Mouse (Mus musculus): ENCODE measurements around the gene Rep15. TPM values are rescaled to one million over a fixed set of nuclear protein-coding genes. Genes with fewer than 3 reads are reported as not detected.

Rep15 gene
- not detected in 2 replicates for total RNA-seq (2023)

DNA sequence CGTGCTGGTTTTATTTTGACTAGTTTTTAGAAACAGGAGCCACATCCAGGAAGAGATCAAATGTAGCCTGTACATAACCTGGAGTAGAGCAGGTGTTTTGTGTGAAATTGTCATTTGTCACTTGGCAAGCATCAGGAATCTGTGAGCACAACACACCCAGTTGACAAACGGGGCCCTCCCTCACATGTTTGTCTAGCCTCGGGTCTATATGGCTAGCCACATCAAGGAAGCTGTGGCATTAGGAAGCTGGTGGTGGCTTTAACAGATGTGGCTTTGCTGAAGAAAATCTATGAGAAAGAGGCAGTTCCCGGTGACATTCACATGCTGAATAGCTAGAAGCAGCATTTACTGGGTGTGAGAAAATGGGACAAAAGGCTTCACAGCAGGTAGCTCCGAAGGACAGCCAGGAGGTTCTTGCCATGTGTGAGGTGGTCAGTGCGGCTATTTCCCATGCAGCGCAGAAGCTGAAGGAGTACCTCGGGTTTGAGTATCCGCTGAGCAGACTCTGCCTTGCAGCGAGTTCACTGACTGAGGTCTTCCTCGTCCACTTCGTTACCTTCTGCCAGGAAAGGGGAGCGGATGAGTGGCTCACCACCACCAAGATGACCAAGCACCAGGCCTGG, at the start of gene Rep15:
Gene Rep15 (plus strand): TSS at position 282 of the 623 bp plus-strand sequence.

DNA sequence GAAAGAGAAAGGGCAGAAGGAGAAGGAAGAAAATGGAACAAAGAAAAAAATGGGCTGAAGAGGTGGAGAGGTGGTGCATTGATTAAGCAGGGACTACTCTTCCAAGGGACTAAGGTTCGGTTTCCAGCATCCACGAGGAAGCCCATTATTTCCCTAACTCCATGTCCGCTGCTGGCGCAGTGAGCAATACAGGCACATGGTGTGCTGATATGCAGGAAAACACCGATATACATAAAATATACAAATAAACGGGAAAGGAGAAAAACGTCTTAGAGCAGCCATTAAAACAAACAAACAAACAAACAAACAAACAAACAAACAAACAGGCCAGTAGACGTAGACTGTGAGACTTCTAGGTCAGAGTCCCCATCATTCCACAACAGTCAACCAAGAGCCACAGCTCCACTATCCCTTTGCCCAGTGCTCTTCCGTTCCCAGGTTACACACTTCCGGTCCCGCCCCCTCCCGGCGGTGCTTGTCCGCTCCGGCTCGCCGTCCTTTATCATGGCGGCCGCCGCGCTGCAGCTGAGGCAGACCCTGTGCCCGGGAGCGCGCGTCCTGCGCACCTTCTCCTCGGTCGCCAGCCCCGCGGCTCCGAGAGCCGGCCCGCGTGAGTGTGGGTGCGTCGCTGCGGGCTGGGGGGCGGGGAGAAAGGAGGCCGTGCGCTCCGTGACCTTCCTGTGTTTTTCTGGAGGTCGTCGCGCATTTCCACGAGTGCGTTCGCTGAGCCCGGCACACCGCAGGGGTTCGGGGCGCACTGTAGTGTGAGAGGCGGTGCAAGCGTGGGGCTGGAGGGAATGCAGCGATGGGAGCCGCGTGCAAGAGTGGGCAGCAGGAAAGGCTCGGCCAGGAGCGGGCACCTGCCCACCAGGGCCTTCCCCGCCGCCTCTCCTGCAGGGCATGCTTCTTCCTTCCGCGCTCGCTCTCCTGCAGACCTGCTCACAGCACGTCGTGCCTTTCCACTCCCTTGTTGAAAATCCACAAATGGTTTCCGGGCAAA, 10.2 kb downstream of the Rep15 start, which contains the start of gene Mrps35:
Gene Mrps35 (plus strand): TSS at position 474 of the 1,000 bp plus-strand sequence.

Other genes starting within 250 kb of the Rep15 start
- not detected in 2 replicates for gene Arntl2, start 236.5 kb upstream of the Rep15 start, total RNA-seq (2023)
- gene Smco2, start 182.5 kb upstream of the Rep15 start, total RNA-seq (2023) = not detected in 2 replicates
- 2.2 and 6.7 TPM in 2 replicates for gene Ppfibp1, start 144.1 kb upstream of the Rep15 start, total RNA-seq (2023)
- gene 1700034J05Rik, start 78.2 kb upstream of the Rep15 start, total RNA-seq (2023) = not detected in 2 replicates
- 14.1 and 21.9 TPM in 2 replicates for gene Mrps35, start 10.2 kb downstream of the Rep15 start, total RNA-seq (2023)
- gene Mansc4, start 54.4 kb downstream of the Rep15 start, total RNA-seq (2023) = not detected in 2 replicates
- gene Klhl42, start 58.8 kb downstream of the Rep15 start, total RNA-seq (2023) = 3.0 and 4.6 TPM in 2 replicates
- not detected in 2 replicates for gene Pthlh, start 231.6 kb downstream of the Rep15 start, total RNA-seq (2023)